Mouse (Mus musculus): Measurements from ENCODE around the gene Zfp574. TPM values are rescaled to one million over a fixed set of nuclear protein-coding genes. Genes with fewer than 3 reads are reported as not detected.
"Not testable (repeated sequence)": the region's sequence is repeated elsewhere in the genome, so short reads cannot be mapped to it uniquely, and the experiment has no call there.

Gene Zfp574
- 38.7 and 39.2 TPM in 2 replicates for polyA plus RNA-seq (2016; fragmentation: Nextera tagmentation; extraction: Ambion mirVana)

DNA sequence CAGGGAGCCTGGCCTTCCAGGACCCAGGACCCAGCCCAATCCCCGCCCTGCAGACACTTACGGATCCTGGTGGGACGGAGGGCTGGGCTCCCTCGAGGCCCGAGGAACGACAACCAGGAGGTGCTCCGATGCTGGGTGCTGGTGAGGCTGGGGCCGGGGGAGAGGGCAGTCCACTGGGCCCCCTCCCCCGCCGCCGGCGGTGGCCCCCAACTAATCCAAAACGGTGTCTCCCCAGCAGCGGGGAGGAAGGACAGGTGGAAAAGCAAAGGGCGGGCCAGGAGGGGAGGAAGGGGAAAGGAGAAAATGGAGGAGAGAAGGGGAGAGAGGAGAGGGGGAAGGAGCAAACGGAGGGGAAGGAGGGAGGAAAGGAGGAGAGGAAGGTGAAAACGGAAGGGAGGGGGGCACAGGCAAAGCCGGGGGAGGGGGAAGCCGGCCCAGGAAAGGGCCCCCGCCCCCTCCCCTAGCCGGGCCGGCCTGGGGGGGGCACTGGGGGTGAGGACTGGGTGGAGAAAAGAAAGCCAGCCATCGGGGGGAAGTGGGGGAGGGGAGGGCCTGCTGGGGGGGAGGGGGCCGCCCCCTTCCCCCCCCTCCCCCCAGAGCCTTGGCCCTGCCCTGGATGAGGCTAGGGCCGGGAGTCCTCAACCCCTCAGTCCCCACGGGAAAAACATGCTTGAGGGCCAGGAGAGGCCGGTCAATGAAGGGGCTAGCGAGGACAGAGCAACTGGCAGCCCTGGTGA is at the start of gene Zfp574, which contains the start of gene Grik5:
Gene Zfp574 (plus strand): TSS at position 589 of the 737 bp plus-strand sequence.
Gene Grik5 (minus strand): TSS at position 368 of the 737 bp plus-strand sequence.
- Histone ChIP-seq H3K27ac (peak within 1 kb of the TSS; percentile 82), H3K4me3 (peak within 1 kb of the TSS; percentile 56), H3K4me1 (peaks cover 62% of the 10 kb centered on the region), H3K36me3 (peaks cover 14% of the 10 kb centered on the region), H3K9me3 (no peaks in the 10 kb centered on the region), H3K4me2 (replicated peaks) (peak within 1 kb of the TSS; percentile 96), H3K9ac (peak within 1 kb of the TSS; percentile 83), H3K27me3 (replicated peaks) (no peaks in the 10 kb centered on the region)
- WGBS, result 2% methylated on average over 23 of the region's 28 CpGs
- ATAC-seq (ENCODE audit: low FRiP score, low read depth), result 0 out of 2 replicates have a peak, but pooled peaks have one; percentile 1

DNA sequence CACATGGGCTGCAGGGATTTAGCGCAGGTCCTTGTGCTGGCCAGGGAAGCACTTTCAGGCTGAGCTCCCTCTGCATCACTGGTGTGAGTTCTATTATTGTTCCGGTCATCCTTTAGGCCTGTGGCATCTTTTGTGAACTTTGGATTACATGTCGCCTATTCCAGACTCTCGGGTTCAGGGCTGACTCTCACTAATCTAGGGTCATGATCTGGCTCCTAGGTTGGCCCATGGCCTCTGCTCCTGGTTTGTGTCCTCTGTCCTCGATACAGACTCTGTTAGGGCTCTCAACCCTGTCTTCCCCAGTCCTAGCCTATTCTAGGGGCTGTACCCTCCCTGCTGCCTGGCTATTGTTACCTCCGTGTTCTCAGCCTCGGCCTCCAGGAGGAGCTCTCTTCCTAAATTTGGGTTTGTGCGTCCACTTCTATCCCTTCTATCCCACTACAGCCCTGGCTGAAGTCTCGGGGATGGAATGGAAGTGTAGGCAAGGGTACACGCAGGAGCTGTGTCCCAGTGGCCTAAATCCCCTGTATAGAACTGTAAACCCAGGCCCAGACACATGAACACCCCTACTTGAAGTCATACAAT is 46.4 kb upstream of the Zfp574 start:
- ATAC-seq (ENCODE audit: low FRiP score, low read depth), result no peak
- no peaks in the 10 kb centered on the region for H3K27me3 ChIP-seq (replicated peaks)
- no peak overlapping the region for H3K4me3 ChIP-seq
- H3K4me1 ChIP-seq, result no peaks in the 10 kb centered on the region
- H3K27ac ChIP-seq, result no peak overlapping the region
- H3K9me3 ChIP-seq, result no peaks in the 10 kb centered on the region
- whole genome bisulfite sequencing, result 66% methylated on average over 10 of the region's 10 CpGs
- H3K9ac ChIP-seq, result no peak overlapping the region
- H3K36me3 ChIP-seq, result peaks cover 50% of the 10 kb centered on the region
- no peak overlapping the region for H3K4me2 ChIP-seq (replicated peaks)

DNA sequence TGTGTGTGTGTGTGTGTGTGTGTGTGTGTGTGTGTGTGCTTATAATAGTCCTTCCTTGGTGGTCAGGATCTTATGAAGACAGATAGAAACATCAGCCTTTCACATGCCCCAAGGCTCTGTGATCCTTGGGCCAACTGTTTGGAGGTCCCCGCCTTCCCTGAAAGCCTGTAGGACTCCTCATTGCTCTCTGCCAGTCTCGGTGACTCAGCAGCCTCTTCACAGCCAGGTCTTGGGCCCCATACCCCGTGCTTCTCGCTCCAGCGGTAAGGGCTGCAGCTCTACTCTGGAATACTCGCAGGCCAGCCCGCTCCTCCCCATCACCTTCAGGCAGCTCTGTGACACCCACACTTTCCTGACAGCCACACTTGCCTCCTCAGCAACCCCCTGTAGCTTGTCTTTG is 45.9 kb upstream of the Zfp574 start:
- Histone ChIP-seq H3K4me1 (no peaks in the 10 kb centered on the region), H3K9me3 (no peaks in the 10 kb centered on the region), H3K9ac (no peak overlapping the region), H3K4me3 (no peak overlapping the region), H3K36me3 (peaks cover 45% of the 10 kb centered on the region), H3K27ac (no peak overlapping the region), H3K27me3 (replicated peaks) (no peaks in the 10 kb centered on the region), H3K4me2 (replicated peaks) (no peak overlapping the region)
- no peak for ATAC-seq (ENCODE audit: low FRiP score, low read depth)
- WGBS, result 63% methylated on average over 7 of the region's 7 CpGs

DNA sequence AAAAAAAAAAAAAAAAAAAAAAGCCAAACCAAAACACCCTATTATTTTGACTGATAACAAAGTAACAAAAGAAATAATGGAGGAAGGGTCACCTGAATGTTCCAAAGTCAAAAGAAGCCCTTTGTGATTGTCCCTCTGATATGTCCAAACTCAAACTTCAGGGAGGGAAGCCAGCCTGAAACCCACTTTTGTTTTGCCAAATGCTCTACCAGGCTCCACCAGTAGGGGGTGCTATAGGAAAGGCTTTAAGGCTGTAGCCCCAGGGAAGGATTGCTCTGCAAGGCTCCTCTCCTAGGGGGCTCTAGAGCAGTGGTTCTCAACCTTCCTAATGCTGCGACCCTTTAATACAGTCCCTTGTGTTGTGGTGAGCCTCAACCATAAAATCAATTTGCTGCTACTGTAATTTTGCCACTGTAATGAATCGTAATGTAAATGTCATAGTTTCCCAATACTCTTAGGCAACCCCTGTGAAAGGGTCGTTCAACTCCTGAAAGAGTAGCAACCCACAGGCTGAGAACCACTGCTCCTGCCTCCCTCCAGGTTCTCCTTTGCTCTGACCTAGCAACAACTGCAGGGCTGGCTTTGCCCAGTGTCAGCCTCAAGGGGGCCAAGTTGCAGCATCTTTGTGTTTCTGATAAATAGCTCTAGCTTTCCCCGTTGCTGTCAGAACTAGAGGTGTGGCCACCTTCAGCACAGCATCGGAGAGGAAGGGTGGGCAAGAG is 42.2 kb upstream of the Zfp574 start:
- Histone ChIP-seq H3K9me3 (no peaks in the 10 kb centered on the region), H3K27ac (no peak overlapping the region), H3K4me1 (no peaks in the 10 kb centered on the region), H3K4me2 (replicated peaks) (no peak overlapping the region), H3K36me3 (peaks cover 40% of the 10 kb centered on the region), H3K4me3 (no peak overlapping the region), H3K9ac (no peak overlapping the region), H3K27me3 (replicated peaks) (no peaks in the 10 kb centered on the region)
- WGBS, result 46% methylated on average over 5 of the region's 5 CpGs
- ATAC-seq (ENCODE audit: low FRiP score, low read depth), result peak; percentile 71; the same call in 1 of the 2 replicates

DNA sequence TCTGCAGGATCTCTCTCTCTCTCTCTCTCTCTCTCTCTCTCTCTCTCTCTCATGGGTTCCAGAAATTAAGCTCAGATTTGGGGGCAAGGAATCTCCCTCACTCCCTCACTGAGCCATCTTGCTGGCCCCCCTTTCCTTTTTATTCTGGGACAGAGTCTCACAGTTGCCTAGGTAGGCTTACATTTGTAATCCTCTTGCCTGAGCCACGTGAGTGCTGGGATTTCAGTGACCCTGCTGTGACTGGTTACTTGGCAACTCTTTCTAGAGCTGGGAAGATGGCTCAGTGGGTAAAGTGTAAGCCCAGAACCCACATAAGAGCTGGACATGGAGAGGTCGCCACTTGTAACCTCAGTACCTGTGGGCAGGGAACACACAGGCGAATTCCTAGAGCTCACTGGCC is 40.8 kb upstream of the Zfp574 start:
- Histone ChIP-seq H3K9ac (no peak overlapping the region), H3K27ac (no peak overlapping the region), H3K9me3 (no peaks in the 10 kb centered on the region), H3K36me3 (peaks cover 52% of the 10 kb centered on the region), H3K4me2 (replicated peaks) (no peak overlapping the region), H3K4me3 (no peak overlapping the region), H3K4me1 (no peaks in the 10 kb centered on the region), H3K27me3 (replicated peaks) (no peaks in the 10 kb centered on the region)
- no peak for ATAC-seq (ENCODE audit: low FRiP score, low read depth)
- WGBS, result 68% methylated on average over 3 of the region's 3 CpGs

DNA sequence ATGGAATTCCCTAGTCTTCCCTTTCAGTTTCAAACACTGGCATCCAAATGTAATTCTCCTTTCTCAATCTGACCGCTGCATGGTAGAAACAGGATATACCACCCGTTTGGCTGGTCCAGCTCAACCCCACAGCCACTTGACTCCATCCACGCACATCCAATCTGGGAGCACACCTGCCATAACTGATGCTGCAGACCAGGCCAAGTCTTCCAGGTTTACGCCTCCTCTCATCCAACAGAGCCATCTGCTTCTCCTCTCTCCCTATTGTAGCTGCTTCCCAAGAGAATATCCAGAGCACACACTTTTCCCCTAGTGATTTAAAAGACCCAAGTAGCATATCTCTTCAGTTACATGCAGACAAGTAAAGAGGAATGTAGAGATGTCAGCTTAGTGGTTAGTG is 37.6 kb upstream of the Zfp574 start:
- Histone ChIP-seq H3K27me3 (replicated peaks) (no peaks in the 10 kb centered on the region), H3K36me3 (peaks cover 61% of the 10 kb centered on the region), H3K9ac (no peak overlapping the region), H3K4me1 (no peaks in the 10 kb centered on the region), H3K4me2 (replicated peaks) (no peak overlapping the region), H3K4me3 (no peak overlapping the region), H3K27ac (no peak overlapping the region), H3K9me3 (no peaks in the 10 kb centered on the region)
- WGBS, result 92% methylated on average over 4 of the region's 4 CpGs
- no peak for ATAC-seq (ENCODE audit: low FRiP score, low read depth)

DNA sequence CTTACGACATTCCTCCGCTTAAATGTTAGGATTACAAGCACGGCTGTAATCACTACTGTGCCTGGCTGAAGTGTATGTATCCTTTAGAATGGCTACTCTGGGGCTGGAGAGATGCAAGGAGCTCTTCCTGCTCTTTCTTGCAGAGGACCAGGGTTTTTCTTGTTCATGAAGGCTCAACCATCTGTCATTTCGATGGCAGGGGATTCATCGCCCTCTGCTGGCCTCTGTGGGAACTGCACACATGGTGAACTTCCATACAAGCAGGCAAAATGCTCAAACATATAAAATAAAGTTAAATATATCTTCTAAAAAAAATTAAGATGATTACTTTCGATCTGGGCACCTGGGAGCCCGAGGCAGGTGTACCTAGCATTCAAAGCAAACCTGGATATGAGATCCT is 36.5 kb upstream of the Zfp574 start:
- H3K9me3 ChIP-seq, result no peaks in the 10 kb centered on the region
- no peak overlapping the region for H3K27ac ChIP-seq
- no peak overlapping the region for H3K9ac ChIP-seq
- H3K4me1 ChIP-seq, result no peaks in the 10 kb centered on the region
- H3K27me3 ChIP-seq (replicated peaks), result no peaks in the 10 kb centered on the region
- WGBS, result 58% methylated on average over 7 of the region's 7 CpGs
- no peak for ATAC-seq (ENCODE audit: low FRiP score, low read depth)
- no peak overlapping the region for H3K4me3 ChIP-seq
- peaks cover 70% of the 10 kb centered on the region for H3K36me3 ChIP-seq
- no peak overlapping the region for H3K4me2 ChIP-seq (replicated peaks)

DNA sequence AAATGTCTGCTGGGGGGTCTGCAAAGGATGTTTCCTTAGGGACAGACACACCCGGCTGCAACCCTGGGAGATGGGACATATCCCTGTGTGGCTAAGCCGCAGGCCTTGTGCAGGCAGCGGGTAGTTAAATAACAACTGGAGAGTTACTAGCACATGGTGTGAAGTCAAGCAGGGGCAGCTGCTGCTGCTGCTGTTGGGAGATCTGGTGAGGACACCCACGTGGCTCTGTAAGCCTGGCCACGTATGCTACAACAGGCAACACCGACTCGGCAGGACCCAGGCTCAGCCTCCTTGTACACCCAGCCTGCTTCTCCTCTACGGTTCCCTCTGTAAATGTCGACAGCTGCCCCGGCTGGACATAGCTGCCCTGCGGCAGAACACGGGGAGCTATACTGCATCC is 30.4 kb upstream of the Zfp574 start:
- 91% methylated on average over 12 of the region's 12 CpGs for WGBS

DNA sequence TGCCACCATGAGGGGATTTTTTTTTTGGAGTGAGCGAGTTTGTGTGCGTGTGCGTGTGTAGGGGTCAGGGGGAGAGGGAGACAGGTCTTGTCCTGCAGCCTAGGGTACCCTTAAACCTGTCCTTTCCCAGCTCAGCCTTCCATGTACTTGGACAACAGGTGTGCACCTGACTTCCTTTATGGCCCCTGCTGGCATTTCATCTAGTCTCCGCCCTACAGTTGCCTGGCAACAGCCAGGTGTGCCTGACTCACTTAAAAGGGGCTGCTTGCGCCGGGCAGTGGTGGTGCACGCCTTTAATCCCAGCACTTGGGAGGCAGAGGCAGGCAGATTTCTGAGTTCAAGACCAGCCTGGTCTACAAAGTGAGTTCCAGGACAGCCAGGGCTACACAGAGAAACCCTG is 27.8 kb upstream of the Zfp574 start:
- H3K9me3 ChIP-seq; ATAC-seq (ENCODE audit: low FRiP score, low read depth); H3K4me3 ChIP-seq; H3K9ac ChIP-seq; H3K4me2 ChIP-seq (replicated peaks); H3K27me3 ChIP-seq (replicated peaks); H3K4me1 ChIP-seq; H3K27ac ChIP-seq: not testable (repeated sequence)
- WGBS, result 95% methylated on average over 7 of the region's 7 CpGs
- peaks cover 94% of the 10 kb centered on the region for H3K36me3 ChIP-seq

More for the DNA sequence above, 30.4 kb upstream of the Zfp574 start:
- no peaks in the 10 kb centered on the region for H3K4me1 ChIP-seq
- no peak overlapping the region for H3K27ac ChIP-seq
- H3K9ac ChIP-seq, result no peak overlapping the region
- H3K4me3 ChIP-seq, result no peak overlapping the region
- H3K4me2 ChIP-seq (replicated peaks), result no peak overlapping the region
- H3K36me3 ChIP-seq, result peaks cover 88% of the 10 kb centered on the region
- no peak for ATAC-seq (ENCODE audit: low FRiP score, low read depth)
- no peaks in the 10 kb centered on the region for H3K27me3 ChIP-seq (replicated peaks)
- no peaks in the 10 kb centered on the region for H3K9me3 ChIP-seq

DNA sequence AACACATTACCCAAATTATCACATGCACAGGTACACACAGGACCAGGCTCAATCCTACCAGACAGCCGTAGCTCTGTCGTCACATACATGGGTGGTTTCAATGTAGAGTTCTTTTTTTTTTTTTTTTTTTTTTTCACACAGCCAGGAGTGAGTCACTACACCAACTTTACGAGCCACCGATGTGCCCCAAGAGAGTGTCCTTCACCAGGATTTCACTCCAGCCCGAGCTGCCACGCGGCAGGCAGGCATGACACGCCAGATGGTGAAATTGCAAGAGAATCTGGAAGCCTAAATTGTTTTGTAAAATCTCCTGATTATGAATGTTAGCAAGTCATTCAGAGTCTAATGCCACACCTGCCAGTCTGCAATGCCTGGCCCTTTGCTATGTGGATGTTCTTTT is 25.0 kb upstream of the Zfp574 start:
- Histone ChIP-seq H3K4me2 (replicated peaks) (no peak overlapping the region), H3K27ac (no peak overlapping the region), H3K4me3 (no peak overlapping the region), H3K9me3 (no peaks in the 10 kb centered on the region), H3K4me1 (no peaks in the 10 kb centered on the region), H3K27me3 (replicated peaks) (no peaks in the 10 kb centered on the region), H3K36me3 (peaks cover 91% of the 10 kb centered on the region), H3K9ac (no peak overlapping the region)
- ATAC-seq (ENCODE audit: low FRiP score, low read depth), result no peak
- WGBS, result 92% methylated on average over 8 of the region's 8 CpGs

DNA sequence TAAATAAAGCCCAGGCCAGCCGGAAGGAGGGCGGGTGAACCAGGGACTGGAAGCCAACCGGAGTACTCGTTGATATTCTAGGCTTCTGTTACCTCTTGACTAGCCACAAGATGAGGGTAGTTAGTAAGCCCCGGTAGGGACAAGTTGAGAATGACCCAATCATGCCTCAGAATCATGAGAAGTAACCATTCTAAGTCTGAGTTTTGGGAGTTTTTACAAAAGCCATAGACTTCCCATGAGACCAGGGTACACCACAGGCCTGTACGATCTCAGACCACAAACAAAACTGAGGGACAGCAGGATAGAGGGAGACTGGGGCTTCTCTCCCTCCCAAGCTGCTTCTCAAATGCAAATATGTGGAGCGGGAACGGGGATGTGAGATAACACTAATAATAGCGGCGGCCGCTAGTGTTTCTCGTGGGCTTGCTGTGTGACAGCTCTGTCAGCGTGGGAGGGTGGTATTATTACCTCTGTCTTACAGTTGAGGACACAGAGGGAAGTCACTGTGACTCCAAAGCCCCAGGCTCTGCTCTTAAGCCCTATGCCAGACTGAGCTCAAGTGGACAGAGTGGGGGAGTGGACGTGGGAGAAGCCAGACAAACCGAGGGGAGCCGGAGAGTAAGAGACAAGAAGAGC is 23.0 kb upstream of the Zfp574 start:
- no peaks in the 10 kb centered on the region for H3K4me1 ChIP-seq
- ATAC-seq (ENCODE audit: low FRiP score, low read depth), result no peak
- H3K9me3 ChIP-seq, result no peaks in the 10 kb centered on the region
- no peak overlapping the region for H3K9ac ChIP-seq
- WGBS, result 90% methylated on average over 16 of the region's 16 CpGs
- H3K27me3 ChIP-seq (replicated peaks), result no peaks in the 10 kb centered on the region
- no peak overlapping the region for H3K27ac ChIP-seq
- H3K4me2 ChIP-seq (replicated peaks), result no peak overlapping the region
- no peak overlapping the region for H3K4me3 ChIP-seq
- H3K36me3 ChIP-seq, result peaks cover 88% of the 10 kb centered on the region

DNA sequence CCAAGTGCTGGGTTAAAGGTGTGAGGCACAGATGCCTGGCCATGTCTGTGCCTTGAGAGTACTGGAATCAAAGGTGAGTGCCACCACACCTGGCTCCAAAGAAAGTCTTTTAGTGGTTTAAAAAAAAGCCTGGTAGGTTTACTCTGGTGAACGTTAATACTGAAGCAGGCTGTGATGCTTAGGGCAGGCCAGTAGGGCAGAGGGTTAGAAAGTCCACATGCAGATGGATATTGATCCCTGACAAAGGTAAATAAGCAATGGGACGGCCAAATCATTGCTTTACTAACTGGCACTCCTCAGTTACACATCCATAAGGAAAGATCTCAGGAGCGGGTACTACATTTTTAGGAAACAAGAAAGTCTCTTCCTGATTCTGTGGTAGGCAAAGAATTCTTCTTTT is 19.8 kb upstream of the Zfp574 start:
- 92% methylated on average over 3 of the region's 3 CpGs for WGBS
- Histone ChIP-seq H3K9ac (no peak overlapping the region), H3K9me3 (no peaks in the 10 kb centered on the region), H3K36me3 (peaks cover 89% of the 10 kb centered on the region), H3K27ac (no peak overlapping the region), H3K27me3 (replicated peaks) (no peaks in the 10 kb centered on the region), H3K4me3 (no peak overlapping the region), H3K4me2 (replicated peaks) (no peak overlapping the region), H3K4me1 (no peaks in the 10 kb centered on the region)
- no peak for ATAC-seq (ENCODE audit: low FRiP score, low read depth)

Data from neural tube, embryonic 12.5 days (tissue).